In genomic region chr1:168341368-168341767, GRCm38 (mm10) we compare ENCODE assay signal across 12 mouse cellular contexts.
A peak's percentile ranks its signal among the peaks of the same experiment; 100 is the strongest.
DNase-seq lines count a peak whose midpoint lies in the region; ATAC-seq and TF ChIP-seq lines count a peak whose summit lies in the region.
"Had no signal": no experiment of that assay in that cellular context is flagged by ENCODE, and none has a peak within 500 bp of the region (broad histone marks: within the 10 kb centered on the region; RNA-seq: fewer than 3 reads in every experiment).

No protein-coding gene starts in this region.

- H3K4me3 ChIP-seq in kidney, embryonic 15.5 days (replicated peaks), result no peak overlapping the region
- H3K4me3 ChIP-seq in kidney, embryonic 14.5 days (ENCODE audit: low read length), result no peak overlapping the region
- H3K4me3 ChIP-seq in forebrain, embryonic 12.5 days (replicated peaks), result no peak overlapping the region
- H3K4me3 ChIP-seq in hindbrain, postnatal 0 days (ENCODE audit: low read length), result no peak overlapping the region
- no peak overlapping the region for H3K4me3 ChIP-seq in neural tube, embryonic 15.5 days (replicated peaks)

- H3K4me1 ChIP-seq in kidney, embryonic 15.5 days, result peaks cover 54% of the 10 kb centered on the region
- peaks cover 27% of the 10 kb centered on the region for H3K4me1 ChIP-seq in kidney, embryonic 14.5 days (ENCODE audit: control insufficient read depth, insufficient read depth, low read length)
- H3K4me1 ChIP-seq in forebrain, embryonic 12.5 days, result peaks cover 50% of the 10 kb centered on the region
- H3K4me1 ChIP-seq in hindbrain, postnatal 0 days (ENCODE audit: insufficient read depth, low read length), result peaks cover 9% of the 10 kb centered on the region
- peaks cover 35% of the 10 kb centered on the region for H3K4me1 ChIP-seq in neural tube, embryonic 15.5 days

- intact Hi-C loops in heart, postnatal 25 days (cut with DNase I), result no loop called here

- H3K4me2 ChIP-seq in kidney, embryonic 15.5 days, result no peak overlapping the region
- H3K4me2 ChIP-seq in kidney, embryonic 14.5 days (replicated peaks; ENCODE audit: low read depth, low read length), result no peak overlapping the region
- peak overlapping the region; percentile 38 for H3K4me2 ChIP-seq in forebrain, embryonic 12.5 days
- peak overlapping the region; percentile 11; the same call in 1 of the 2 replicates for H3K4me2 ChIP-seq in hindbrain, postnatal 0 days (ENCODE audit: low read depth, low read length)
- peak overlapping the region; percentile 27; the same call in 1 of the 2 replicates for H3K4me2 ChIP-seq in neural tube, embryonic 15.5 days

- H3K9ac ChIP-seq in kidney, embryonic 15.5 days, result no peak overlapping the region
- no peak overlapping the region for H3K9ac ChIP-seq in kidney, embryonic 14.5 days (ENCODE audit: low read depth, low read length)
- no peak overlapping the region for H3K9ac ChIP-seq in forebrain, embryonic 12.5 days
- H3K9ac ChIP-seq in hindbrain, postnatal 0 days (replicated peaks; ENCODE audit: low read length), result no peak overlapping the region
- no peak overlapping the region for H3K9ac ChIP-seq in neural tube, embryonic 15.5 days (replicated peaks)

- TF ChIP-seq CTCF in hindbrain, postnatal 0 days (IDR thresholded peaks at IDR 0.05; ENCODE audit: low read depth), result no peak

- H3K27me3 ChIP-seq in kidney, embryonic 15.5 days, result no peaks in the 10 kb centered on the region
- H3K27me3 ChIP-seq in kidney, embryonic 14.5 days (ENCODE audit: control insufficient read depth, insufficient read depth, low read length), result no peaks in the 10 kb centered on the region
- no peaks in the 10 kb centered on the region for H3K27me3 ChIP-seq in forebrain, embryonic 12.5 days
- no peaks in the 10 kb centered on the region for H3K27me3 ChIP-seq in hindbrain, postnatal 0 days (ENCODE audit: insufficient read depth, low read length)
- no peaks in the 10 kb centered on the region for H3K27me3 ChIP-seq in neural tube, embryonic 15.5 days (replicated peaks)

- H3K9me3 ChIP-seq in kidney, embryonic 15.5 days (replicated peaks), result no peaks in the 10 kb centered on the region
- no peaks in the 10 kb centered on the region for H3K9me3 ChIP-seq in kidney, embryonic 14.5 days (ENCODE audit: control insufficient read depth, low read length)
- no peaks in the 10 kb centered on the region for H3K9me3 ChIP-seq in forebrain, embryonic 12.5 days
- H3K9me3 ChIP-seq in hindbrain, postnatal 0 days (ENCODE audit: low read length), result no peaks in the 10 kb centered on the region
- H3K9me3 ChIP-seq in neural tube, embryonic 15.5 days (replicated peaks), result no peaks in the 10 kb centered on the region

- no peak for DNase-seq in hindbrain, postnatal 0 days (ENCODE audit: low spot score)
- DNase-seq in heart, postnatal 25 days (ENCODE audit: low spot score), result no peak
- no peak for DNase-seq in lung, postnatal 10 days
- DNase-seq in thymus, postnatal 4 days, result no peak
- DNase-seq: cerebellum, postnatal 10 days; heart, postnatal 14 days; kidney, adult 8-10 months; right cerebral cortex, adult 18-20 months had no signal

- 69% methylated on average over 6 of the region's 6 CpGs for WGBS in kidney, embryonic 15.5 days
- 74% methylated on average over 6 of the region's 6 CpGs for WGBS in kidney, embryonic 14.5 days
- WGBS in forebrain, embryonic 12.5 days, result 60% methylated on average over 6 of the region's 6 CpGs
- WGBS in hindbrain, postnatal 0 days, result 55% methylated on average over 6 of the region's 6 CpGs
- 33% methylated on average over 6 of the region's 6 CpGs for WGBS in neural tube, embryonic 15.5 days

- ATAC-seq in kidney, embryonic 15.5 days (replicated peaks; ENCODE audit: low FRiP score), result 0 out of 2 replicates have a peak, but pooled peaks have one; percentile 14
- ATAC-seq in kidney, embryonic 14.5 days (ENCODE audit: low FRiP score, low TSS enrichment), result no peak
- ATAC-seq in forebrain, embryonic 12.5 days (ENCODE audit: low FRiP score), result peak; percentile 37; the same call in 1 of the 2 replicates
- ATAC-seq in hindbrain, postnatal 0 days, result peak; percentile 61; the same call in 1 of the 2 replicates
- no peak for ATAC-seq in neural tube, embryonic 15.5 days (ENCODE audit: low FRiP score)

- H3K27ac ChIP-seq in kidney, embryonic 15.5 days, result peak overlapping the region; percentile 19; the same call in 1 of the 2 replicates
- no peak overlapping the region for H3K27ac ChIP-seq in kidney, embryonic 14.5 days (ENCODE audit: low read depth, low read length)
- peak overlapping the region; percentile 91 for H3K27ac ChIP-seq in forebrain, embryonic 12.5 days
- peak overlapping the region; percentile 64 for H3K27ac ChIP-seq in hindbrain, postnatal 0 days
- H3K27ac ChIP-seq in neural tube, embryonic 15.5 days (replicated peaks), result peak overlapping the region; percentile 65

- peaks cover 10% of the 10 kb centered on the region for H3K36me3 ChIP-seq in kidney, embryonic 15.5 days
- peaks cover 4% of the 10 kb centered on the region; the same call in 1 of the 2 replicates for H3K36me3 ChIP-seq in kidney, embryonic 14.5 days (ENCODE audit: control insufficient read depth, insufficient read depth, low read length)
- 0 out of 2 replicates have a peak, but pooled peaks cover 2% of the 10 kb centered on the region for H3K36me3 ChIP-seq in forebrain, embryonic 12.5 days (replicated peaks)
- H3K36me3 ChIP-seq in hindbrain, postnatal 0 days (ENCODE audit: insufficient read depth, low read length), result no peaks in the 10 kb centered on the region
- H3K36me3 ChIP-seq in neural tube, embryonic 15.5 days, result no peaks in the 10 kb centered on the region

Comparison
In these comparisons a context has a peak if more than half of its experiments do, and no peak if none do; other contexts are left out.
1. ATAC-seq: peak in kidney, embryonic 15.5 days (single experiment), forebrain, embryonic 12.5 days (single experiment) and hindbrain, postnatal 0 days (single experiment); none in kidney, embryonic 14.5 days (single experiment) and neural tube, embryonic 15.5 days (single experiment).
2. H3K4me2 ChIP-seq: peak in forebrain, embryonic 12.5 days (single experiment), hindbrain, postnatal 0 days (single experiment) and neural tube, embryonic 15.5 days (single experiment); none in kidney, embryonic 15.5 days (single experiment) and kidney, embryonic 14.5 days (single experiment).